Mouse (Mus musculus) brain, adult 2 months (tissue): Measurements from ENCODE around the gene Bcorl1.
"Not testable (repeated sequence)": the region's sequence is repeated elsewhere in the genome, so short reads cannot be mapped to it uniquely, and the experiment has no call there.

ENCODE experiments used
- DNase-seq: peaks from one replicate; pipeline ENCODE4 v3.0.0; 2011; ENCODE audit warnings: low read depth, low spot score

The Bcorl1 gene

DNA sequence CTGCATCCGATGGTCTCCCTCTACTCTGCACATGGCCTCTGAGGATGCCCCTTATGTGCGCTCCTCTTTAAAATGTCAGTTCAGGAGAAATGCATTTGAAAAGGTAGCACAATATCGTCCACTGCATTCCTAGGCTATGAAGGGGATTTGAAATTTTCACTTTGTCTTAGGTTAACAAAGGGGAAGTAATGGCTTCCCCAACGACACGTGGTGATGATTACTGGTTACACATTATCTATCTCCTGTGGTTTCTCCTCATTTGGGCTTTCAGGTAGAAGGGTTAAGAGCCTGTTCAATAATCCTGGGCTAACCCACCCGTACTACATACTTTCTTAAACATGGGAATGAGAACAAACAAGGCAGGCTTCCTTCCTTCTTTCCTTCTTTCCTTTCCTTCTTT is 48.2 kb downstream of the Bcorl1 start:
- no peak for DNase-seq

DNA sequence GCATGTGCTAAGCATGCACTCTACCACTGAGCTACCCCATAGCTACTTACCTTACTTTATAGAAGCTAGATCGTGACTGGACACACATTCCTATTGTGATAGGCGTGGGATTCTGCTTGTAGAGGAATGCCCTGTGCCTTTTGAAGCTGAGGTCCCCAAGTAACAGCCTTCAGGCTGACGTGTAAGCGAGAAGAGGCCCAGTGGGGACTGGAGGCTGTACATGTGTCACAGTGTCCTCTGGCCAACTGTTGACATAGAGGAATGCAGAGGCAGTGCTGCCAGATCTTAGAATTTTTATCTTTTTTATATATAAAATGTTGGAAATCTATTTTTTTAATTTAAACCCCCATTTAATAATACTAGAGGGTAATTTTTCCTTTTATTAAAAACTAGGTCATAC is 58.8 kb downstream of the Bcorl1 start:
- DNase-seq: no peak

DNA sequence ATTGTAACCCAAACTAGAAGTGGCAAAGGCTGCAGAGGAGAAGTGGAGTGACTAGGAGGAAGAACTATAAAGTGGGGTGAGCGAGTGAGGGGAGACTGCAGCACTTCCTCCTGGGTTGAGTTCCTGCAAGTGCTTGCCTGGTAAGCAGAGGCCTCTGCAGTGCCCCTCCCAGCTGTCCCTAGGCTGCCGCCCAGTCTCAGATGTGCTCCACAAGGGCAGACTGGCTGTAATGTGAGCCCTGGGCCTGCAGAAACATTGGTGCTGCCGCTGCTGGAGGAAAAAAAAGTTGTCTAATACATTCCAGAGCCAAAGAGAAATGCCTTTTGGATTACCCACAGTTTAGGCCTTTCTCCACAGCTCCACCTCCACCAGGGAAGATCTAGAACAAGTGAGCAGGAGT is 64.0 kb downstream of the Bcorl1 start:
- DNase-seq: no peak

DNA sequence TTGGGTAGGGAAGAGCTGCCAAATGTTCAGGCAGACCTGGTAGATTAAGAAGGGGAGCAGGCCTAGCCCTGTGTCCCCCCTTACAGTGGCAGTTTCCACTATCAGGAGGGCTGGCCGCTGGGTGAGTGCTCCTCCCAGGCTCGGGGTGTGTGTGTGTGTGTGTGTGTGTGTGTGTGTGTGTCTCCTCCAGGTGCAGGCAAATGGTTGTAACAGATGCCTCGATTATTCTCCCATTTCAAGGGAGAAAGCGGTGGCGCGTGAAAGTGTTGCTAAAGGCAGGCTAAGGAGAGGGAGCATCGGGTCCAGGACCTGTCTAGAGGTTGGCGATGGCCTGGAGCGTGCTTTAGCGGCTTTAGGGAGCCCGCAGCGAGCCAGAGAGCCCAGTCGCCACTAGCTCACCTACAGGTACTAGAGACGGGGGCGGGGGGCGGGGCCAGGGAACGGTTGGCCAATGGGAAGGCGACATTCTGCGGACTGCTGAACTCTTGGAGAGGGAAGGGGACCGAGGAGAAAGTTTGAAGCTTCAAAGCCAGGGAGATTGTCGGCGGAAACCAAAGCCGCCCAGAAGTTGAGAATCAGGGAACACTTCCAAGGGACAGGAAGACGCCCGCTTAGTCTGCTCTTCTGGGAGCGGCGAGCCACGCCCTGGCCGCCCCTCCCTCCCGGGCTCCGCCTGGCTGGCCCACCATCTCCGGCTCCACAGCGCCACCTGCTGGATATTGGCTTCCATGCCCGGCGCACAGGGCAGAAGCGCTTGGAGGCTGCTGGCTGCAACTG is 68.6 kb downstream of the Bcorl1 start:
- DNase-seq: peak; percentile 80

DNA sequence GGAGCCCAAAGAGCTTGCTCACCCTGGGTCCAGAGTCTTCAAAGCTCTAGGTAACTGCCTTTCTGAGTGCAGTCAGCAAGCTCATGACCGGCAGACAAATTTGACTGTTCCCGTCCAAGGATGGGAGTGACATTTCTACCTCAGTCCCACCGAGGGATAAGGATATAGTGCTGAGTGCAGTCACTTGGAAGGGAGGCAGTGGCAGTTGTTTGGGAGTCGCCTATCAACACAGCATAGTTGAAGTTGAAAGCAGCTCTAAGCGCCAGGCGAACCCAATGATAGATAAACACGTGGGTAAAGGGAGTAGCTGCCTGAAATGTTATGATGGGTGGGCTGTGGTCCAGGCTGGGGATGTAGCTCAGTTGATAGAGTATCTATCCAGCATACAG is 69.2 kb downstream of the Bcorl1 start:
- no peak for DNase-seq

DNA sequence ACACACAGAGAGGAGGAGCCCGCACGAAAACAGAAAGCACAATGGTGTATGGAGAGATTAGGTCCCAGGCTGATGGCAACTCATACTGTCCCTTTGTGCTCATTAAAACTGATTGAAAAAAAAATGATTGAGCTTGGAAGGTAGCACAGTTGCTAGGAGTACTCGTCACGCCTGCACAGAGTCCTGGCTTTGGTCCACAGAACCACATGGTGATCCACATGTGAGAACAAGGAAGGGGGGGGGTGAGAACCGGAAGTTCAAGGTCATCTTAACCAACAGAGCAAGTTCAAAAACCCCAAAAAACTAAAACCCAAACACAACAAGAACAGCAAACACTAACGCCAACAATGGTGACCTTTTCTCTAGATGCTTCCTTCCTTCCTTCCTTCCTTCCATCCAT is 71.5 kb downstream of the Bcorl1 start:
- no peak for DNase-seq

DNA sequence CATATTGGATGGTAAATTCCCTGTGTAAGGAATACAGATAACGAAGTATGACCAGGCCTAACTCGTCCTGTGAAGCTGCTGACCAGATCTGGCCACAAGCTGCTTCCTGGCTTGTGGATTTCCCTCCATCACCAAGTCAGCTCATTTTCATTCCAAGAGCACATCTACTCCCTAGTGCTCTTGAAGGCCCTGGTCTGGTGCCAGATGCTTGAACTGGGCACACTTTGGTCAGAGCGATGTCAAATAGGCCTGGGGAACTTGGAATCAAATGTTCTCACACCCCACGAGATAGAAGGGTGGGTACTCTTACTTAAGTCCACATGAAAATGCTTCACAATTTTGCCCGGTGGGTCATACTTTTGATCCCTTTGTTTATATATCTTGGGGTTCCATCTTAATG is 73.1 kb downstream of the Bcorl1 start:
- DNase-seq: no peak

DNA sequence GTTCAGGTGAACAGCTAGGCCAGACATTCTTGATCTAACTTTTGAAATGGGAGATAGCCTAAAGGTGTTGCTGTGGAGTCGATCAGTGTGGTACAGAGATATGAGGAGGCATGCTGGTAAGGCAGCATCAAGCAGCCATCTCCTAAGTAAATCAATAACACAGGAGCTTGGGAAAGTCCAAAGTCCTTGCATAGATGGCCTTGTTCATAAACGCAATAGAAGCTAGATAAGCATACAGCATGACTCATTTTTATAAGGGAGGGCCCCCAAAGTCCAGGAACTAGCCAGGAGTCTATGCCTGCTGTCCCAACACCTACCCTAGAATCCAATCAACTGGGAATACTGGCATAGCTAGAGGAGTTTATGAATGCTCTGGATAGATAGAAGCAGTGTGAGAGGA is 77.3 kb downstream of the Bcorl1 start:
- DNase-seq: no peak

DNA sequence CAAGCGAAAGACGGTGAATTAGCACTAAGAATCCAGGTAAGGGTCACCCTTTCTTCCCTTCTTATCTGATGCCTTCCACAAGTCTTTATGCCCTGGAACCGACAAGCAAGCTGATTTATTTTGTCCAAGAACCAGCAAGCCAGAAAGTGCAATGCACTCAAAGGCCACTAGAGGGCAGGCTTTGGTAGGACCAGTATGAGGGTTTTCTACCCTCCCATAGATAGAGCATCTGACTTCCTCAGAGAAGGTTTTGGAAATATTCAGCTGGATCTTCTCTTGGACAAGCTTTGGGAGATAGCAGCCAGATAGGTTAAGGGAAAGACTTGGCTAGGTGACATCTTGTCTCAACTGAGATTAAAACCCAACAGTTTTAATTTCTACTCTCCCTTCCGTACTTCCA is 81.8 kb downstream of the Bcorl1 start:
- peak; percentile 80 for DNase-seq

DNA sequence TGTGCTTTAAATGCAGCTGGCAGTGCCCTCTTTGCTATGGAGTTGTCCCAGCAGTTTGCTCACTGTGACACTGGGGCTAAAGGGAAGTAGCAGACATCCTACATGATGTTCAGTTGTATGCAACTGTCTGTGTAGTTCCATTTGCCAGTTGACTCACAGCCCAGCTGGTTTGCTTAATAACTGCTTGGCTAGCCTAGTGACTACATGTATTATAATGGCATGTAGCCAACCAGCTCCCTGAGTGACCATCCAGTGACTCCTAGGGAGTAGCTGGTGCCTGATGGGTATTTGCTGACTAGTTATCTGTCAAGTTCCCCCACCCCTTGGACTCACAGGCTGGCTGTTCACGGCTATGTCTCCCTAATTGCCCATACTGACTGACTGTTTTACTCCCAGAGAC is 82.5 kb downstream of the Bcorl1 start:
- no peak for DNase-seq

DNA sequence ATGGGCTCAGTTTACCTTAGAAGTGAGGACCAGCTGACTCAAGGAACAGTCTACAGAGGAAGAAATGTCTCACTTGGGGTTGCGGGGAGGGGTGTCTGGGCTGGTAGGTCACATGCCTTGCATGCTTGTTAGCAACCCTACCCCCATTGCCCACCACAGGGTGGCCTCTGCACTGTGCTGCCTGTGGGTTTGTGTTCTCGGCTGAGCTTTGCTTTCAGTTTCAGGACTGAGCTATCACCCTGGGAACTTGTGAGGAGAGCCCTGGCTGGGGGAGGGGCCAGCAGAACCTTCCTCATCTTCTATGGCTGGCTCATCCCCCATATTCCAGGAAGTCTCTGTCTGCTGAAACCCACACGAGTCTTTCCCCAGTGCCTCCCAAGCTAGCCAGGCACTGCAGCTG is 83.4 kb downstream of the Bcorl1 start:
- peak; percentile 7 for DNase-seq

DNA sequence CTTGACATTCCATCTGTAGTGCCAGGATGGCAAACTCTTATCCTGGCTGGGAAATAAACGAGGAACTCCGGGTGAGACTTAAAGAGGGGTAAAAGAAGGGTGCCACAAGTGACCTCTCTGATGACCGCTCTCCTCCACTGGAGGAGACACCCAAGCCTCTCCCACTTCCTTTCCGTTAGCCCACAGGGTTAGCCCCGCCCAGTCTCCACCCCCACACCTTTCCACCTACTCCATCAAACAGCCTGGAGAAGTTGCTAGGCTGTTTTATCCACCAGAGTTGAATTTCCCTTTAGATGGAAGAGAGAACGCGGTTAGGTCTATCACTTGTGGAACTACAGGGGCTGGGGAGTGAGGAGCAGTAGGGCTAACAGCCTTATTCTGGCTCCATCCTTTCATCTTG is 84.1 kb downstream of the Bcorl1 start:
- DNase-seq: no peak

DNA sequence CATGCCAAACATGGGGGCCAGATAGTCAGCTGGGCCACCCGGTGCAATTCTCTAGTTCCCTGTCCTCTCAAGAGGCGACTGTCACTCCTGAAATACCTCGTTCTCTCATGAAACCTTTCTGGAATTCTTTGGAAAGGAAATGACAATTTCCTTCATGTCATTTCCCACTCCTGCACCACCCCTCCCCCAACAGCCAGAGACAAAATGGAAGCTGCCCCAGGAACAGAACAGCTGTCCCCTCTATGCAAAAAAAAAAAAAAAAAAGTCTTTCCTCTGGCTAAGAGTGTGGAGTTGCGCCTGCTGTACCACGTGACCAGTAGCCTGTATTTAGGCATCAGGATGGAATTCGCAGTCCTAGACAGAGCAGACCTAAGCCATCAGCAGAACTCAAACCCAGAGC is 87.1 kb downstream of the Bcorl1 start:
- no peak for DNase-seq

DNA sequence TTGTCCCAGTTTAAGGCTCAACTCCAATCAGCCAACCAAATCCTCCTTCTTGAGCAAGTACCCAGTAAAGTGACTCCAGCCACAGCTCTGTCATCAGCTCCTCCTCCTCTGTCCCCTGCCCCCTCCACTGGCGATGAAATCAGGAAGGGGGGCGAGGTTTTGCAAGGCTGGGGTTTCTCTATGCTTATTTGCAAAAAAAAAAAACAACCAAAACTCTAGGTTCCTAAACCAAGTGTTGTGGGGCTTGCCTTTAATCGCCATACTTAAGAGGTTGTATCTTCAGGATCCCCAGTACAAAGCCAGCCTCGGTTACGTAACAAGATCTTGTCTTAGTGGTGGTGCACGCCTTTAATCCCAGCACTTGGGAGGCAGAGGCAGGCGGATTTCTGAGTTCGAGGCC is 87.5 kb downstream of the Bcorl1 start:
- DNase-seq: no peak

DNA sequence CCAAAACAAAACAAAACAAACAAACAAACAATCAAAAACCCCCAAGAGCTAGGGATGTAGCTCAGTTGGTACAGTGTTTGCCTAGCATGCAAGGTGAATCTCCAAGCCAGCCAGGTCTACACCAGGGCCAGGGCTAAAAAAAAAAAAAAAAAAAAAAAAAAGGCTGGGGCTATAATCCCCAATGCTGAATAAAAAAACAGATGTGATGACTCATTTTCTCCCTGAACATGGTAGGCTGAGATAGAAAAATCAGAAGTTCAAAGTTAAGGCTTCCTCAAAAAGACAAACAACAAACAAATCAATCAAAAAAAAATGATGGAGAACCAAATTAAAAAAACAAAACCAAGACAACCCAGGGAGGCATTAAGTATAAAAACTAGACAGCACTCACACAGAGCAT is 87.9 kb downstream of the Bcorl1 start:
- DNase-seq: no peak

DNA sequence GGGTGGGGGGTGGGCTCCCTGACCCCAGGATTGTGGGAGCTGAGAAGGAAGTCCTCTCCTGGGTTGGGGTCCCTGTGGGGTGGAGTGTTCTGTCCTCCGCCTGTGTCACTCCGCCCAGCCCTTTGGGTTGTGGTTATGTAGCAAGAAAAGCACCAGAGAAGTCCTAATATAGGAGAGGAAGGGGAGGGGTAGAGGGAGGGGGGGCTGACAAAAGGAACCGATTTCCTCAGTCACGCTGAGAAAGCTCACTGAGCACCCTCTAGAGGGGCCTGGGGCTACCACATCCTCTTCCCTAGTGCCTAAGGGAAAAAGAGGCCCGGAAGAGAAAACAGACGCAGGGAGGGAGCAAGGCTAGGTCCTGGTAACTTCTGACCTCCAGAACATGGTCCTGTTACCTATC is 88.4 kb downstream of the Bcorl1 start:
- DNase-seq: peak; percentile 8

DNA sequence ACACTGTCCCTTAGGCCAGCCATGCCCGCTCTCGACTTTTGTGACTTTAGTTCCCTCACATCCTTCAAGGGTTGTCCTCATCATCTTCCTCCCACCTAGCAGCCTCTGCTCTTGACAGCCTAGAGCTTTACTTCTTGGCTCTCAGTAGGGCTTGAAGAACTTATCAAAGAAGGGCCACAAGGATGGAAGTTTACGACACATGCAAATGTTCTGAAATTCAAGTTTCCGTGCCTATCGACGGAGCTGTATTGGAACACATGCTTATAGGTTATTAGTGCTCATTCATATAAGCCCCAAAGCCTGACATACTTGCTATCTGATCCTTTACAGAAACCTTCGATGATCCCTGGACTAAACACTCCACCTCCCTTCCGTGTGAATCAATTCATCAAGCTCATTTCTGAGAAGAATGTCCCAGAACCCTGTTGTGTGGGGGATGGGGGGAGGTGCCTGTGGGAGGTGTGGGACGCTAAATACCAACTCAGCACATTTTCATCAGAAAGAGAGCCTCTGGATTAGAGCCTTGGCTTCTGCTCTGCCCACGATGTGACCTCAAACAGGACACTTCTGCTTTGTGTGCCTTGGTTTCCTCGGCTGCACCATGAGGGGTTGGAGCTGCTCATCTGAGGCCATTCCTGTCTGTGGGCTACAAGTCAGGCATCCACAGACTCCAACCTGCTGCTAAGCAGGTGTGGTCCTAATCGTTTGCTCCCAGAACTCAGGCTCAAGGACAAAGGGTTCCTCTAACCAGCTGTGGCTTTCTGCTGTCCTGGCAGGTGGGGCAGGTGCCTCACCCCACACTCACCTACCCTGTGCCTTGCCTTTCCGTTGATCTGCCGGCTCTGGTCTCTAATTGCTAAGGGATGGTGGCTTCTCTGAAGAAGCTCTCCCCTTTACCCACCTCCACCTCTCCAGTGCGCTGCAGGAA is 91.7 kb downstream of the Bcorl1 start:
- DNase-seq: no peak

DNA sequence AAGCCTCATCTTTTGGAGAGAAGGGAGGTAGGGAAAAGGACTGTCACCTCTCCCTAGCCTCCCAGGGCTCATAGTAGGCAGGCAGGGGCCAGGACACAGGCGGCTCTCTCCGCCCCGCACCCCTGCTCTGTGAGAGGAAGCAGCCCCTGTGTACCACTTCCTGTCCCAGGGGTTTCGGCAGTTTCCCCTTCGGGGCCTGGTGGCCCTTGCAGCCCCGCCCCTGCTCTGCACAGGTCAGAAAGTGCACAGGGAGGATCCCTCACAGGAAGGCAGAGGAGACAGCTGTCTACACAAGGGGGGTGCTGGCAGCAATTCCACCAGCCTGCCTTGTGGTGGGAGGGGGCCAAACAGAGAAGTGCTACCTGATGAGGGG is 92.4 kb downstream of the Bcorl1 start:
- no peak for DNase-seq

DNA sequence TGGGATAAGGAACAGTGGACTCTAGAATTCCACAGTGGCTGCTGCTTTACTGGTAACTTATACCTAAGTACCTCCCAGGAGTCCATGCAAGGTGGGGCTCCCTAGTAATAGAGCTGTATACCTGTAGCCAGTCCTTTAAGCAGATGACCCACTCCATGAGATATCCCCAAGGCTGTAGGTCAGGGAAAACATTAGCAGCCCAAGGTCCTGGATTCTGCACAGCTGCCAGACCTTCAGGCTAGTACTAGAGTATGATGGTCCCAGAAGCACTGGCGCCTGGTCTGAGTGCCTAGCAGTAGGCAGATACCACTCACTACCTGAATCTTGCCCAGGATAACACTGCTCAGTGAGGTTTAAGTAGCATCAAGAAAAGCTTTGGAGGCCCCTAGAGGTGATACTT is 93.1 kb downstream of the Bcorl1 start:
- DNase-seq: no peak

DNA sequence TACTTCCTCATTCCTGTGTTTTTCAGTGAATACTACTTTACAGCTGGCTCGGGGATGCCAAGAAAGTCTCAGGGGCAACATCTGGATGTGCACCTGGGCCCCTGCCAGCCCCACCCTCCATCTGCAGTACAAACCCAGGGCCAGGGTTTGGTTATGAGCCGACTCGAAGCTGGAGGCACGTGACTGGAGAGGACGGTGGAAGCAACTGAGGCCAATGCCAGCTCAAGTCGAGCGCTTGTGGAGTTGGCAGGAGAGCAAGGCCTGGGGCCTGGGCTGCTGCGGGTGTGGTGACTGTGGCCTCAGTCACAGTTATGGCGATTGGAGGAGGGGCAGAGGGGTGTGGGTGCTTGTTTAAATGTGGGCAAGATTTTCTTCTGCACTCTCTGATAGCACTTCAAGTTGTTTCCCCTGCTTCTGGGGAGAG is 94.3 kb downstream of the Bcorl1 start:
- DNase-seq: no peak

DNA sequence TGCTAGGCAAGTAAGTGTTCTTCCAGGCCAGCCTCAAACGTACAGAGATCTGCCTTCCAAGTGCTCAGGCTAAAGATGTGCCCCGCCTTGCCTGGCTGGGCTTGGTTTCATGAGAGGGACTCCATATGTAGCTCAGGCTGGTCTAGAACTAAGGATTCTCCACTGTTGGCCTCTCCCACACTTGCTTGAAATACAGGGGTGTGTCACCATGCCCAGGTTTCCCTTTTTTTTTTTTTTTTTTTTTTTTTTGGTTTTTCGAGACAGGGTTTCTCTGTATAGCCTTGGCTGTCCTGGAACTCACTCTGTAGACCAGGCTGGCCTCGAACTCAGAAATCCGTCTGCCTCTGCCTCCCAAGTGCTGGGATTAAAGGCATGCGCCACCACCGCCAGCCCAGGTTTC is 94.9 kb downstream of the Bcorl1 start:
- DNase-seq: not testable (repeated sequence)

DNA sequence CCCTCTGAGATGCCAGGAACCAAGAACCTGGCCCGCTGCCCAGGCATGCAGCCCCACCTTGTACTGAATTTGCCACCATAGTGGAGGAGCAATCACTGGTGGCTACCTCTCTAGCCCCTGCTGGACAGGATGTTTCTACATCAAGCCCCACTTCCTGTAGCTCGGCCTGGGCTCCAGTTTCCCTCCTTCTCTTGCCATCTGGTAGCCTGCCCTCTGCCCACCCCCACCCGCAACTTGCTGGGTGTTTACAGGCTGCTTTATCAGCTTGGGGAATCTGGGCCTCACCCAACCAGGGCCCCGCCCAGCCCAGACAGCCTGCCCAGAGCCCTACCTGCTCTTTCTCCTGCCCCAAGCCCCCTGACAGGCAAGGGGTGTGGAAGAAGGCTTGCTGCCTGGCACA is 97.9 kb downstream of the Bcorl1 start:
- no peak for DNase-seq

DNA sequence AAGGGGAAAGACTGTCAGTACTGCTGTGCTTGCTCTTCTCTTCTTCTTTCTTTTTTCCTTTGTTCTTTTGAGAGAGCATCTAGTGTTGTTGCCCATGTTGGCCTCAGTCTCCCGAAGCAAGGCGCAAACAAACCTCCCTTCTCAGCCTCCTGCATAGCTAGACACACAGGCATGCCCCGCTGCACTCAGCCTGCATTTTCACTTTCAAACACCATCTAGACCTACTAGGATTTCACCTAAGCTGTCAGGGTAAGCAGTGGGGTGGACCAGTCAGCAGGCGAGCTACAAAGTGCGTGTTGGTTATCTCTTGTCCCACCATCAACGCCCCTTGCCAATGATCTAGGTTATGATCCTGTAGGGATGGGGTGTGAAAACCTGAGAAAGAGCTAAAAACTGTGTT is 100.4 kb downstream of the Bcorl1 start:
- no peak for DNase-seq
